Mouse (Mus musculus) erythroblast, embryonic 14.5 days (primary cell): ENCODE data around the gene Gemin6. TPM values are rescaled to one million over a fixed set of nuclear protein-coding genes. Genes with fewer than 3 reads are reported as not detected.
"Not testable (repeated sequence)": the region's sequence is repeated elsewhere in the genome, so short reads cannot be mapped to it uniquely, and the experiment has no call there.

Experiments used
- H3K27me3 ChIP-seq: 2 replicates; pipeline ENCODE4 v1.6.1; 2012; ENCODE audit warnings: inconsistent platforms; ENCODE audit not compliant: control insufficient read depth
- H3K36me3 ChIP-seq: 2 replicates; pipeline ENCODE4 v1.6.1; 2012; ENCODE audit warnings: mild to moderate bottlenecking, inconsistent platforms; ENCODE audit not compliant: control insufficient read depth
- H3K4me1 ChIP-seq: 2 replicates; pipeline ENCODE4 v1.6.1; 2012; ENCODE audit warnings: inconsistent platforms; ENCODE audit not compliant: control insufficient read depth
- H3K4me3 ChIP-seq: replicated peaks from 2 replicates; pipeline ENCODE3; 2012; ENCODE audit warnings: moderate library complexity, mild to moderate bottlenecking, inconsistent platforms
- H3K9me3 ChIP-seq: 2 replicates; pipeline ENCODE4 v1.6.1; 2012; ENCODE audit warnings: low read length, inconsistent platforms, mixed read lengths; ENCODE audit not compliant: control insufficient read depth
- GATA1 ChIP-seq: IDR thresholded peaks from 2 replicates; pipeline ENCODE4 v1.6.1; 2012; ENCODE audit warnings: low read length, inconsistent platforms, mixed read lengths
- TAL1 ChIP-seq: IDR thresholded peaks from 3 replicates; pipeline ENCODE4 v1.6.1; 2012; ENCODE audit warnings: low read length, inconsistent platforms, mixed read lengths
- polyA plus RNA-seq: library from polyadenylated mRNA; stranded (reverse); fragments of >175 nt; gene quantifications from 2 replicates; pipeline ENCODE4 v1.2.3, GENCODE M21; 2012

Gemin6 gene
- polyA plus RNA-seq, 1 experiment = not detected

- H3K9me3 ChIP-seq = no peaks in the 10 kb centered on the region
- no peak for TF ChIP-seq TAL1
- TF ChIP-seq GATA1 = no peak
- H3K4me3 ChIP-seq = no peak overlapping the region
- H3K27me3 ChIP-seq = no peaks in the 10 kb centered on the region
- peaks cover 4% of the 10 kb centered on the region for H3K4me1 ChIP-seq
- H3K36me3 ChIP-seq = peaks cover 89% of the 10 kb centered on the region
These were observed 25.0 kb upstream of the Gemin6 start for GRCm38 (mm10) chr17:80199160-80199778.

- TF ChIP-seq TAL1 (no peak), GATA1 (no peak)
- H3K36me3 ChIP-seq = peaks cover 54% of the 10 kb centered on the region
- H3K4me3 ChIP-seq = peak overlapping the region; percentile 98
- no peaks in the 10 kb centered on the region for H3K9me3 ChIP-seq
- H3K4me1 ChIP-seq = peaks cover 27% of the 10 kb centered on the region
- no peaks in the 10 kb centered on the region for H3K27me3 ChIP-seq
These were observed 18.6 kb upstream of the Gemin6 start for GRCm38 (mm10) chr17:80205657-80206056.

DNA sequence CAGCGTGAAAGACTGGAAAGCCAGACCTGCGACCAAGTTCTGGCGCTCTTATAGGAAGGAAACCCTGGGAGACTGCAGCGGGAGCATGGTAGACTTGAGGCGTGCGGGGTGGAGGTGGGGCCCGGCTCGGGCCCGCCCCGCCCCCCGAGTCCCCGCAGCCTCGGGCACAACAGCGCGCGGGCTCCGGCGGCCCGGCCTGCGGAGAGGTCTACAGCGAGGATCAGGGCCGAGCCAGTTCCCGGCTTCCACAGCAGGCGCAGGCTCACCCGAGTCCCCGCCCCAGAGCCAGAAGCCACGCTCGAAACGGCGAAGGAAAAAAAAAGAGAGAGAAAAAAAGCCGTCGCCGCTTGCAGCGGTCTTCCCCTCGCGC, 18.0 kb upstream of the Gemin6 start:
- Histone ChIP-seq H3K9me3 (no peaks in the 10 kb centered on the region), H3K4me3 (peak overlapping the region; percentile 98), H3K36me3 (peaks cover 47% of the 10 kb centered on the region), H3K27me3 (peaks cover 3% of the 10 kb centered on the region; the same call in 1 of the 2 replicates), H3K4me1 (peaks cover 27% of the 10 kb centered on the region)
- TF ChIP-seq TAL1 (no peak), GATA1 (no peak)

DNA sequence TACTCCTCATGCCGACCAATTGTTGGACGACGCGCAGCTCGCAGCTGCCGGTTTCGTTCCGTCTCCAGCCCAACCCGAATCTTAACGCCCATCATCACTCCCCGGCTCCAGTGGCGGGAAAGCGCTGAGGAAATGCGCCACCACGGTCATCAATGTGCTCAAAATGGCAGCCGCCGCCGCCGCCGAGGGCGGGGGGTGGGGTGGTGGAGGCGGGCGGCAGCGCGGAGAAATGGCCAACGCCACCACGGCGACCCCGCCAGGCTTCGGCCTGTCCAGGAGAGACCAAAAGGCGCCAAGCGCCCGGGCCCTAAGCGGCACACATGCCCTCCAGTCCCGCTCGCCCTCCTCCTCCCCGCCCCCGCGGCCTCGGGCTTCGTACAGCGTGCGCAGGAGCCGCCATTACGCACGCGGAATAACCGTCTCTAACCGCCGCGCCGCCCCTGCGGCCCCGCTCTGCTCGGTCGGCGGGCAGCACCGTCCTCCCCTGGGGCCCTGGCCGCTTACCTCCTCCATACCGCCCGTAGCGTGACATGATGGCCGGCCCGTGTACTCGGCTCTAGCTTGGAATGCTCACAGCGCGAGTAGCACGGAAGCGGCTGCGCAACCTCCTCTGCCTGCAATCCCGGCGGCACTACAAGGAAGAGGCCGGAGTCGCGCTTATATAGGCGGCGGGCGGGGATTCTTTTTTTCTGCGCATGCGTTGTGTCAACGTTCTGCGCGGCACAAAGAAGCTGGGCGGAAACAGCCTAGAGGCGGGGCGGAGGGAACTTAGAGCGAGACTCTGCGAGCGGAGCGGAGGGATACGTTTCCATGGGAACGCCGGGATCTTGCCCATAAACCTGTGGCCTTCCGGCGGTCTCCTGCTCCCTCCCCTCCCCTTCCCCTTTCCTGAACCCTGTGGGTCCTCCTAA, 17.3 kb upstream of the Gemin6 start, which contains the start of the genes Srsf7 and Ttc39d:
Gene Srsf7, minus strand, starts transcription at position 637 of the 911 bp plus-strand sequence.
Gene Ttc39d, plus strand, starts transcription at position 790 of the 911 bp plus-strand sequence.
- Histone ChIP-seq H3K4me1 (peaks cover 27% of the 10 kb centered on the region), H3K9me3 (no peaks in the 10 kb centered on the region), H3K27me3 (peaks cover 3% of the 10 kb centered on the region; the same call in 1 of the 2 replicates), H3K4me3 (peak within 1 kb of the TSS; percentile 98), H3K36me3 (peaks cover 41% of the 10 kb centered on the region)
- TF ChIP-seq TAL1 (no peak), GATA1 (no peak)

DNA sequence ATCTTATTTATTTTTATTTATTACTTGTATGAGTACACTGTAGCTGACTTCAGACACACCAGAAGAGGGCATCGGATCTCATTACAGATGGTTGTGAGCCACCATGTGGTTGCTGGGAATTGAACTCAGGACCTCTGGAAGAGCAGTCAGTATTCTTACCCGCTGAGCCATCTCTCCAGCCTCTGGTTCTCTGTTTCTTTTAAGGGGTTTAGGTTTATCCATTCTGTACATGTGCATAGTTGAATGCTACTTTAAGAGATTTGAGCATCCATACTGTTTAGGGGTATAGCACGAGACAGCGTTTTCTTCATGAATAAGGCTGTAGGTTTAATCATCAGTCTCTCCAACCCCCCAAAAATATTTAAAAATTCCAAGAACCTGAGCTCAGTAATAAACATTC, 10.2 kb upstream of the Gemin6 start:
- H3K9me3 ChIP-seq, H3K27me3 ChIP-seq, H3K4me3 ChIP-seq, H3K4me1 ChIP-seq, H3K36me3 ChIP-seq: not testable (repeated sequence)

DNA sequence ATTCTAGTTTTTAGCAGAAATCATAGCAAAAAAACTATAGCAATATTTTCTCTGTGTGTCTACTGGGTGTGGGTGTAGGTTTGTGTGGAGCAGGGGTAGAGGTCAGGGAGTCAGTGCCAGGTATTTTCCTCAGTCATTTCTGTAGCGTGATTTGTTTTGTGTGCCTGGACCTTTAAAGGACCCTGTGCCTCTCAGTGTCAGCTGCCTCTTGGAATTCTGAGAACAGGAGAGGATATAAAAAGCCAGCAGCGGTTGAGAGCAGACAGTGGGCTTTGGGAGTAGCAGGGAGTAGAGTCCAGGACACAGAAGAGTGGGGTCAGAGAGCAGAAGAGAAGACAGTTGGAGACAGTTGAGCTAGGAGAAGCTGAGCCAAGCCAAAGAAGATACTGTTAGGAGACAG, 4.1 kb upstream of the Gemin6 start:
- Histone ChIP-seq H3K27me3 (no peaks in the 10 kb centered on the region), H3K36me3 (no peaks in the 10 kb centered on the region), H3K4me3 (no peak overlapping the region), H3K9me3 (no peaks in the 10 kb centered on the region), H3K4me1 (peaks cover 22% of the 10 kb centered on the region)
- TF ChIP-seq TAL1 (no peak), GATA1 (no peak)

DNA sequence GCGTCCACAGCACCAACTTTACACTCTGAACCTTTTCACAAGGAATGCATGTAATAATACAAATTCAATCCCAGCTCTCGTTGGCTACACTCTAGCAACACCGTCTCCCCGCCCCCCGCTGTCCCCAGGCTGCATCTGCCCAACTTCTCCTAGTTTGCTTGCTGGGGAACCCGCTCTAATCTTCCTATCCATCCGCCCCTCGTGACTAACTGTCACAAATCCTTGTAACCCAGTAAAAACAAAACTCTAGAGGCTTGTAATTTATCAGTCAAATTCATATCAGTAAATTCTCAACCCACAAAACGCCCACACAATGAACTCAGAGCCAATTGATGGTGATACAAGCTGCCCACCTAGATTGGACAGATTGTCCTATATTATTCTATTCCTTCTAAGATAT, 3.0 kb upstream of the Gemin6 start:
- TF ChIP-seq TAL1 (no peak), GATA1 (no peak)
- Histone ChIP-seq H3K27me3 (no peaks in the 10 kb centered on the region), H3K36me3 (no peaks in the 10 kb centered on the region), H3K4me3 (no peak overlapping the region), H3K9me3 (no peaks in the 10 kb centered on the region), H3K4me1 (peaks cover 27% of the 10 kb centered on the region)

- Histone ChIP-seq H3K4me1 (peaks cover 27% of the 10 kb centered on the region), H3K9me3 (no peaks in the 10 kb centered on the region), H3K4me3 (no peak overlapping the region), H3K36me3 (peaks cover 2% of the 10 kb centered on the region; the same call in 1 of the 2 replicates), H3K27me3 (no peaks in the 10 kb centered on the region)
- TF ChIP-seq TAL1 = no peak
- TF ChIP-seq GATA1 = no peak
These were observed 2.2 kb upstream of the Gemin6 start for GRCm38 (mm10) chr17:80221890-80222628.

DNA sequence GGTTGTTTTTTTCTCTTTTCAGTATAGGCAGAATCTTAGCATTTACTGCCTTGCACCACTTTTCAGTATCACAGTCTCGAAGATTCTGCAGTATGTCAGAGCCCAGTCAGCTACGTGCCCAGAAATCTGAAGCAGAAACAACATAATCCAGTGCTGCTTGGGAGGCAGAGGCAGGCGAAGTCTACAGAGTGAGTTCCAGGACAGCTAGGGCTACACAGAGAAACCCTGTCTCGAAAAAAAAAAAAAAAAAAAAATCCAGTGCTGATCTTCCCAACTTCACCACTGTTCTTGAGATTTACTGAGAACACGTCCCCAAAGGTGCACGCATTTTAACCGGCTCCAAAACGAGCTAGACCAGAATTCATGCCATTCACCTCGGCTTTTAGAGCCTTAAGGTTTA, 412 bp upstream of the Gemin6 start:
- Histone ChIP-seq H3K27me3 (no peaks in the 10 kb centered on the region), H3K4me3 (peak overlapping the region; percentile 76), H3K36me3 (peaks cover 11% of the 10 kb centered on the region), H3K4me1 (peaks cover 27% of the 10 kb centered on the region), H3K9me3 (no peaks in the 10 kb centered on the region)
- TF ChIP-seq GATA1 (no peak), TAL1 (no peak)

DNA sequence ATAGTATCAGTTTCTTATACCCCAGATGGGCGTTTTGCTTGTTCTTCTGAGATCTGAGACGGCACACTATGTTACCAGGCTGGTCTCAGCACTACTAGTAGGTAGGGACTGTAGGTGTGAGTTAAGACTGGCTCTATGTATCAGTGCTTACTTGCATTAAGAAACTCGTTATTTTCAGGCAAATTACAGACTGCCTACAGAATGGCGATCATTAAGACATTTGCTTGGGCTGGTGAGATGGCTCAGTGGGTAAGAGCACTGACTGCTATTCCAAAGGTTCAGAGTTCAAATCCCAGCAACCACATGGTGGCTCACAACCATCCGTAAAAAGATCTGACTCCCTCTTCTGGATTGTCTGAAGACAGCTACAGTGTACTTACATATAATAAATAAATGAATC, 901 bp downstream of the Gemin6 start:
- H3K4me3 ChIP-seq = peak overlapping the region; percentile 76
- peaks cover 17% of the 10 kb centered on the region for H3K36me3 ChIP-seq
- not testable (repeated sequence) for H3K9me3 ChIP-seq, H3K27me3 ChIP-seq
- H3K4me1 ChIP-seq = peaks cover 27% of the 10 kb centered on the region
